Mouse (Mus musculus) thymus, adult 2 months (tissue): ENCODE measurements around the gene Asb16. TPM values are rescaled to one million over a fixed set of nuclear protein-coding genes. Genes with fewer than 3 reads are reported as not detected.
A peak's percentile ranks its signal among the peaks of the same experiment; 100 is the strongest.

Source experiments
- DNase-seq: peaks from one replicate; pipeline ENCODE4 v3.0.0; 2021
- H3K27ac ChIP-seq: fragments of 200-500 bp; 2 replicates; pipeline ENCODE4 v1.5.1; 2012; ENCODE audit warnings: low read length, control low read depth; ENCODE audit not compliant: control insufficient read depth, insufficient read depth
- H3K27me3 ChIP-seq: fragments of 200-500 bp; 2 replicates; pipeline ENCODE4 v1.6.1; 2012; ENCODE audit warnings: mild to moderate bottlenecking, low read length, moderate library complexity, mixed read lengths; ENCODE audit not compliant: control insufficient read depth, insufficient read depth
- H3K36me3 ChIP-seq: fragments of 200-500 bp; 2 replicates; pipeline ENCODE4 v1.6.1; 2012; ENCODE audit warnings: mild to moderate bottlenecking, low read length, moderate library complexity; ENCODE audit not compliant: control insufficient read depth, insufficient read depth
- H3K4me1 ChIP-seq: fragments of 200-500 bp; replicated peaks from 2 replicates; pipeline ENCODE4 v1.6.1; 2012; ENCODE audit warnings: low read length; ENCODE audit not compliant: control insufficient read depth, insufficient read depth
- H3K4me3 ChIP-seq: fragments of 200-500 bp; 2 replicates; pipeline ENCODE4 v1.5.1; 2012; ENCODE audit warnings: mild to moderate bottlenecking, low read length, control low read depth, moderate library complexity; ENCODE audit not compliant: control insufficient read depth, insufficient read depth
- CTCF ChIP-seq: fragments of 200-500 bp; IDR thresholded peaks from 2 replicates; pipeline ENCODE4 v1.5.1; 2012; ENCODE audit warnings: mild to moderate bottlenecking, control low read depth, low read length, moderate library complexity, borderline replicate concordance; ENCODE audit not compliant: control insufficient read depth, poor library complexity, insufficient read depth; ENCODE audit errors: extremely low read depth
- POLR2A ChIP-seq: fragments of 200-500 bp; IDR thresholded peaks from 2 replicates; pipeline ENCODE4 v1.6.1; 2012; ENCODE audit warnings: mild to moderate bottlenecking, low read length, control low read depth, moderate library complexity; ENCODE audit not compliant: control insufficient read depth, poor library complexity, insufficient read depth; ENCODE audit errors: extremely low read depth
- WGBS: fragments of 180-500 bp; shearing (Covaris S2); methylation state at CpG from one replicate; pipeline ENCODE4 v1.1.7; 2018; 5-methylcytosine and 5-hydroxymethylcytosine counted together
- polyA plus RNA-seq: library from polyadenylated mRNA; depleted of rRNA; stranded (reverse); fragments of >200 nt; gene quantifications from 2 replicates; pipeline ENCODE4 v1.2.3, GENCODE M21; 2012

Gene Asb16
- polyA plus RNA-seq, 1 experiment, result 0.12 TPM

DNA sequence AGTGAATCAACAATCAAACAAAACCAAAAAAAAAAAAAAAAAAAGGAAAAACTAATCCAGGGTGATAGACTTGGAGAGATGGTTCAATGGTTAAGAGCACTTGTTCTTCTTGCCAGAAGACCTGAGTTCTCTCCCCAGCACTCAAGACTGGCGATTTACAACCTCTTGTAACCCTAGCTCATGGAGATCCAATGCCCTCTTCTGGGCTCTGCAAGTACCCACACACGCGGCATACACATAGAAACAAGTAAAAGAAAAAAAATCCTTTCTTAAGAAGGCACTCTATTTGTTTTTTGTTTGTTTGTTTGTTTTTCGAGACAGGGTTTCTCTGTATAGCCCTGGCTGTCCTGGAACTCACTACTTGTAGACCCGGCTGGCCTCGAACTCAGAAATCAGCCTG, 15.4 kb downstream of the Asb16 start:
- no peaks in the 10 kb centered on the region; the same call in 1 of the 2 replicates for H3K36me3 ChIP-seq
- WGBS, result 81% methylated on average over 6 of the region's 6 CpGs
- no peak overlapping the region for H3K27ac ChIP-seq
- H3K4me3 ChIP-seq, result no peak overlapping the region
- no peak for DNase-seq
- TF ChIP-seq POLR2A (no peak), CTCF (no peak)
- no peaks in the 10 kb centered on the region for H3K27me3 ChIP-seq
- no peaks in the 10 kb centered on the region; the same call in 1 of the 2 replicates for H3K4me1 ChIP-seq

DNA sequence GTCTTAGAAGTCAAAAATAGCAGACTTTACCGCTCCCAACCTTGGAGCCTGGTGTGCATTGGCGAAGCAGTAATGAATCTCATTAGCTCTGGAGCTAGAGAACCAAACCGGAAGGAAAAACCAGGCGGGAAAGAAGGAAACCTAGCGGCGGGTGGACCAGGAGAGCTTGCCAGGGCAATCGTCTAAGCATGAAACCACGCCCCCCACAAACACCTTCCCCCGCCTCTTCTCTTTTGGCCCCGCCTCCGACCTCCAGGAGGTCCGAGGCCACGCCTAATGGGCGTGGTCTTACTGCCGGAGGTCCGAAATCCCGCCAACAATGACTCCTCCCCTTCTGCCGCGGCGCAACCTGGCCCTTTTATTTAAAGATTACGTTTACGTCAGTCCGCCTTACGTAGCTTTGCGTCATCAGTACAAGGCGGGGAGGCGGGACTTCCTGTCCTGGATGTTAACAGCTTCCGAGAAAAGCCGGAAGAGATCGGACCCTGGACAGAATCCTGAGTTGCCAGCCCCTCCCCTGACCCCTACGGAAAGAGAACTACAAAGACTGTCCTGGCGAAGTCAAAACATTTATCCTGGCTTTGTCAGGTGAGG, 16.1 kb downstream of the Asb16 start, which contains the start of gene Tmub2:
Gene Tmub2, plus strand, starts transcription at position 431 of the 594 bp plus-strand sequence.
- WGBS, result 1% methylated on average over 32 of the region's 32 CpGs
- H3K27ac ChIP-seq, result peak within 1 kb of the TSS; percentile 53; the same call in 1 of the 2 replicates
- peak within 1 kb of the TSS; percentile 84 for H3K4me3 ChIP-seq
- TF ChIP-seq CTCF, result 0 out of 2 replicates have a peak, but pooled peaks have one; percentile 48
- TF ChIP-seq POLR2A, result no peak
- H3K27me3 ChIP-seq, result no peaks in the 10 kb centered on the region
- H3K36me3 ChIP-seq, result no peaks in the 10 kb centered on the region; the same call in 1 of the 2 replicates
- peak; percentile 93 for DNase-seq
- H3K4me1 ChIP-seq, result no peaks in the 10 kb centered on the region; the same call in 1 of the 2 replicates

- no peak for TF ChIP-seq CTCF
- TF ChIP-seq POLR2A, result no peak
- no peak for DNase-seq
- H3K4me1 ChIP-seq, result no peaks in the 10 kb centered on the region; the same call in 1 of the 2 replicates
- WGBS, result 2% methylated on average over 31 of the region's 31 CpGs
- peak overlapping the region; percentile 53; the same call in 1 of the 2 replicates for H3K27ac ChIP-seq
- H3K27me3 ChIP-seq, result no peaks in the 10 kb centered on the region
- peak overlapping the region; percentile 84 for H3K4me3 ChIP-seq
- no peaks in the 10 kb centered on the region; the same call in 1 of the 2 replicates for H3K36me3 ChIP-seq
Measured at GRCm38 (mm10) chr11:102285095-102285834, 16.7 kb downstream of the Asb16 start.

DNA sequence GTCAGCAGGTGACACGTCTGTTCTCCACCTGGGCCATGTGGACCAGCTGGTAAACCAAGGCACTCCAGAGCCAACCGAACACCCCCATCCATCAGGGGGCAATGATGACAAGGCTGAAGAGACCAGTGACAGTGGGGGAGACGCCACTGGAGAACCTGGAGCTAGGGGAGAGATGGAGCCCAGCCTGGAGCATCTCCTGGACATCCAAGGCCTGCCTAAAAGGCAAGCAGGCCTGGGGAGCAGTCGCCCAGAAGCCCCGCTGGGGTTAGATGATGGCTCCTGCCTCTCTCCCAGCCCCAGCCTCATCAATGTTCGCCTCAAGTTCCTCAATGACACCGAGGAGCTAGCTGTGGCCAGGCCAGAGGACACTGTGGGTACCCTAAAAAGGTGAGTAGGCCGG, 18.9 kb downstream of the Asb16 start:
- DNase-seq, result no peak
- 92% methylated on average over 8 of the region's 8 CpGs for WGBS
- Histone ChIP-seq H3K4me1 (no peaks in the 10 kb centered on the region; the same call in 1 of the 2 replicates), H3K27ac (no peak overlapping the region), H3K4me3 (no peak overlapping the region), H3K36me3 (peaks cover 19% of the 10 kb centered on the region), H3K27me3 (no peaks in the 10 kb centered on the region)
- no peak for TF ChIP-seq CTCF

DNA sequence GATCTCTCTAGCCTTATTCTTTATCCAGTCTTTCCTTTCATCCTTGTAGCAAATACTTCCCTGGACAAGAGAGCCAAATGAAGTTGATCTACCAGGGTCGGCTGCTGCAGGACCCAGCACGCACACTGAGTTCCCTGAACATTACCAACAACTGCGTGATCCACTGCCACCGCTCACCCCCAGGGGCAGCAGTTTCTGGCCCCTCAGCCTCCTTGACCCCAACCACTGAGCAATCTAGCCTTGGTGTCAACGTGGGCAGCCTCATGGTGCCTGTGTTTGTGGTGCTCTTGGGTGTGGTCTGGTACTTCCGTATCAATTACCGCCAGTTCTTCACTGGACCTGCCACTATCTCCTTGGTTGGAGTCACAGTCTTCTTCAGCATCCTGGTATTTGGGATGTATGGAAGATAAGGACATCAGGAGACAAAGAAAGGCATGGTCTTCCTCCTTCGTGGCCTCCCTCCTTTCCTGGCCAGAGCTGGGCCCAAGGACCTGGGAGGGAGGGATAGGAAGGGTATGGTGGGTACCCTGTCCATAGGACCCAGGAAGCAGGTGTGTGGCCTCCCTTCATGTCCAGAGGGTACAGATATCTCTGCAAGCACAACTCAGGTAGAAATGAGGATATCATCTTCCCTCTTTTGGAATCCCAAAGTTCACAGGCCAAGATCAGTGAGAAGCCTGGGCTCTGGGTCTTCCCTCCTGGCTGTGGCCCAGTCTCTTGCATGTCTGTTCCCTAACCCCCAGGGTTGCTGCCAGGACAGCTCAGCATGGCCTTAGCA, 19.7 kb downstream of the Asb16 start:
- Histone ChIP-seq H3K27me3 (no peaks in the 10 kb centered on the region), H3K4me3 (no peak overlapping the region), H3K4me1 (no peaks in the 10 kb centered on the region; the same call in 1 of the 2 replicates), H3K36me3 (peaks cover 20% of the 10 kb centered on the region), H3K27ac (no peak overlapping the region)
- TF ChIP-seq POLR2A (no peak), CTCF (no peak)
- DNase-seq, result no peak
- WGBS, result 95% methylated on average over 8 of the region's 8 CpGs

GRCm38 (mm10) chr11:102288913-102289312, 20.4 kb downstream of the Asb16 start:
- no peaks in the 10 kb centered on the region; the same call in 1 of the 2 replicates for H3K4me1 ChIP-seq
- no peak overlapping the region for H3K4me3 ChIP-seq
- 92% methylated on average over 2 of the region's 2 CpGs for WGBS

More at GRCm38 (mm10) chr11:102288913-102289312, 20.4 kb downstream of the Asb16 start:
- no peak for DNase-seq
- Histone ChIP-seq H3K27ac (no peak overlapping the region), H3K36me3 (peaks cover 24% of the 10 kb centered on the region), H3K27me3 (no peaks in the 10 kb centered on the region)
- no peak for TF ChIP-seq CTCF
- TF ChIP-seq POLR2A, result no peak
